Mouse (Mus musculus) brain, embryonic 18.5 days (tissue): ENCODE measurements around the gene Cast.
A peak's percentile ranks its signal among the peaks of the same experiment; 100 is the strongest.

Experiments
- DNase-seq: peaks from one replicate; pipeline ENCODE4 v3.0.0-alpha.2; 2012; ENCODE audit warnings: low read depth, low spot score

Gene Cast

GRCm38 (mm10) chr13:74808152-74808929 lies at the start of gene Cast:
Gene Cast (minus strand): TSS chr13:74808810.
- no peak for DNase-seq

GRCm38 (mm10) chr13:74854338-74855047 lies 45.9 kb upstream of the Cast start:
- peak; percentile 26 for DNase-seq

DNA sequence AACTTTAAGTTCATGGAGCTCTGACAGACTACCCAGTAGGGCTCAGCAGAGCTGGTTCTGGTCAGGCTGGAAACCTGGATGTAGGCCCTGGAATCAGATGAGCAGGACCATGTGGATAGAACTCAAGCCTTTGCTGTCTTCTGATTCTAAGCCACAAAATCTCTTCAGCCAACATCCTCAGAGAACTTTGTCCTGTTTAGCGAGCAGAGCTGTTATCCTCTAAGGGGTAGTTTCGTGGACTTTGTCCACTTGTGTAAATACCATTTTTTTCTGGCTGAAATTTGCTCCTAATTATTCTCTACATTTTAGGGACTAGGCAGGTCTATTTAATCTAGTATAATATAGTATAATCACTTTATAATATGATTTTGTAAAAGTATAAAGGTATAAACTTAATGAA lies 42.2 kb upstream of the Cast start:
- DNase-seq: no peak

- DNase-seq: no peak
Observed at GRCm38 (mm10) chr13:74845886-74846285, 37.3 kb upstream of the Cast start.

GRCm38 (mm10) chr13:74834543-74834942 lies 25.9 kb upstream of the Cast start:
- DNase-seq: no peak

DNA sequence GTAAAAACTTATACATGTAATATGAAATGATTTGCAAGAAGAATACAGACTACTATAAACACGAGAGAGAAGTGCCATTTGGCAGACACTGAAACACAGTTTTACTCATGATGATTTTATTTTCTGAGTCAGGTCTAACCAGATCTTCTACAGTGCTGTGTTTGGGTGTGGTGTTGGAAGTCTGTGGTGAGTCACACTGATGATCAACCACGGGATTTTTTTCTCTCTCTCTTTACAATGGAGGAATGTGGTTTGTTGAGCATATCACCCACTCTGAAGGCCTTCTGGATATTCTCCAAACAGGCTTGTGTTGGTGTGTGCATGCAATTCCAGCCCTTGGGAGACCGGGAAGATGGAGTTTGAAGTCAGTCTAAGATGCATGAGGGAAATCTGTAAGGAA lies 13.5 kb upstream of the Cast start:
- DNase-seq: no peak

GRCm38 (mm10) chr13:74815753-74816152 lies 7.1 kb upstream of the Cast start:
- DNase-seq: no peak

GRCm38 (mm10) chr13:74807446-74808151 lies 1.0 kb downstream of the Cast start:
- DNase-seq: no peak

- DNase-seq: no peak
Observed at GRCm38 (mm10) chr13:74806934-74807333, 1.7 kb downstream of the Cast start.

DNA sequence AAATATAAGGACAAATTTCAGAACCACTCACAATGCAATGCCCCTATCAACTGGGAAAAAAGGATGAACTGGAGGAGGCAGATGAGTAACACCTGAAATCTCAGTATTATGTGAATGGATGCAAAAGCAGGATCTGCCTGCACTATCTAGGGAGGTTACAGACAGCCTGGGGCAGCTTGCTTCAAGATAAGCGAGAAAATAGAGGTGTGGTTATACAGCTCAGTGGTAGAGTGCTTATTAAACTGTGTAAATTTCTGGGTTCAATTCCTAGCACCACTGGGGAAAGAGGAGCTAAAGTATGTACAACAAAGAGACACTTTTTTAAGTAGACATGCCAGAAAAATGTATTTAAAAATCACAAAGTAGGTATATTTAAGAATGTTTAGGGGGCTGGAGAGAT lies 14.2 kb downstream of the Cast start:
- DNase-seq: no peak

- no peak for DNase-seq
Observed at GRCm38 (mm10) chr13:74787681-74788080, 20.9 kb downstream of the Cast start.

GRCm38 (mm10) chr13:74772151-74772550 lies 36.5 kb downstream of the Cast start:
- no peak for DNase-seq

DNA sequence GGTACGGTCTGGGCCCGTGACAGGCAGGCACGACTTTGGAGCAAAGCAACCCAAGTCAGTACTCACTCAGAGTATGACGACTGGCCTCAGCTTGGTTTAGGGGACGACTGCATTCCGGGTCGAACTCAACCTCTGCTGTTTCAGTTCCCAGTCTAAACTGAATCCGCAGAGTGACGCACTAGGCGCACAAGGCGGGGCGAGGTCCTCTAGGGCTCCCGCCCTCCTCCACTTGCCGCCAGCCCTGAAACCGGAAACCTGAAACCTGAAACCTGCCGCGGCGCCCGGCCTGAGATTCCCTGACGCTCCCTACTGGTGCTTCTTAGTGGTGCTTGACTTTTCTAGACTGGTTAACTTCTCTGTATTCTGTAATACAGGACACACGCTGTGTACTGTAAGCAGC lies 38.1 kb downstream of the Cast start:
- peak; percentile 22 for DNase-seq

DNA sequence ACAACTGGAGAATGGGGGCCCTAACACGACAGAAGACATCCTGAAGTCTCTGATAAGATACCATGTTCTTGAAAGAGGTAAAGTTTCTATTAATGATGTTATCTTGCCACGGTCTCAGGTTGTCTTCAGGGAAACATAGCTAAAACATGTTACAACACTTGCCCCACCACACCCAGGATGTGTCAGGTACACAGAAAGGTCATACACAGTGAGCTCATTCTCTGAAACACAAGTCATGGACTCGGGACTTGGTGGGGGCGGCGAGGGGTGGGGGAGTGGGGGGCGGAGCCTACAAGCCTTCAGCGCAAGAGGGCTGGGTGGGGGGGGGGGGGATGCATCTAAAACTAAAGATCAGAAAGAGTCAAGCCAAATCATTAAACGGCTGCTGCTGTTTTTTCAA lies 38.7 kb downstream of the Cast start:
- no peak for DNase-seq

- no peak for DNase-seq
Observed at GRCm38 (mm10) chr13:74767186-74767585, 41.4 kb downstream of the Cast start.

DNA sequence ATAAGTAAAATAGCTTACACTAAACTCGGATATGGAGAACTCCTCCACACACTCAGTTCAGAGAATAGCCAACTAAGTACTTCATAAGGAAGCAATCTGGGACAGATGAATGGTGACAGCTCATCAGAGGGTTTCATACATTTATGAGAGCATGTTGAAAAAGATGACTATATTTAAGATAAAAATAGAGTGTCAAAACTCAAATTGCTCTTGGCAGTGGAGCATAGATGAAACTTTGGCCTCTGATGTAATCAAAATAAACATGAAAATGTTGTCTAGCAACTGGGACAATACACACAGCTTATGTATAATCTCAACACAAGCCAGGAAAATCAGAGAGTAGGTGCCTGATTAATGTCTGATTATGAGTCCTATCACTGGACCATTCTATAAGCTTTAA lies 45.9 kb downstream of the Cast start:
- DNase-seq: no peak

DNA sequence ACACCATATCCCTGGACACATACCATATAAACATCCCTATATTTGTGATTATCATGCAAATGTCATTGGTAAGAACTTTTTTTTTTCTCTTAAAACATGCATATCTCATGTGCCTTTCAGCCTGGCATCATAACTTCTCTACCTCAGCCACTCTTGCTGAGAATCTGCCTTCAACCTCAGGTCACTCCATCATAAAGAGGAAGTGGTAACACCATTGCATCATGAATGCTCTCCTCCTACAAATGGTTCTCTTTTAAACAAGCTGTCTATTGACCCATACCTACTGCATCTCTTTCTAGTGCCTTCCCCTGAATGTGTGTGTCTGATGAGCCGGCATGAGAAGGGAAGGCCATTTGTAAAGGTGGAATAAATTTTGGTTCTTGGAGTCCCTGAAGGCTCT lies 49.5 kb downstream of the Cast start:
- no peak for DNase-seq

- DNase-seq: no peak
Observed at GRCm38 (mm10) chr13:74743219-74743618, 65.4 kb downstream of the Cast start.

DNA sequence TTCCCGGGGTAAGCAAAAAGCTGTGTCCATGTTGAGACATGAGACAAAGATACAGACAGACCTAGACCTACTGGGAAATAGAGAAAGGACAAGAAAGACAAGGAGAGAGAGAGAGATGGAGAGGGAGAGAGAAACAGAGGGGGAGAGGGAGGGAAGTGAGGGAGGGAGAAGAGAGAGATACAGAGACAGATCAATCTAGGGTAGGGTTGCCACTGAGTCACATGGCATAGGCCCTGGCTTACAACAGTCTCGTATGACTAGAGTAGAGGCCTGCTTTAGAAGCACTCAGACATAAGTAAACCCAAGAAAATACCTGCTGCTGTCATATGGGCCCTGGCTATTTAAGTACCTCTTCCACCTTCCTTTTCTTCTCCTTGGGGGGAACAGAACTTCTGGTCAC lies 72.2 kb downstream of the Cast start:
- DNase-seq: no peak

DNA sequence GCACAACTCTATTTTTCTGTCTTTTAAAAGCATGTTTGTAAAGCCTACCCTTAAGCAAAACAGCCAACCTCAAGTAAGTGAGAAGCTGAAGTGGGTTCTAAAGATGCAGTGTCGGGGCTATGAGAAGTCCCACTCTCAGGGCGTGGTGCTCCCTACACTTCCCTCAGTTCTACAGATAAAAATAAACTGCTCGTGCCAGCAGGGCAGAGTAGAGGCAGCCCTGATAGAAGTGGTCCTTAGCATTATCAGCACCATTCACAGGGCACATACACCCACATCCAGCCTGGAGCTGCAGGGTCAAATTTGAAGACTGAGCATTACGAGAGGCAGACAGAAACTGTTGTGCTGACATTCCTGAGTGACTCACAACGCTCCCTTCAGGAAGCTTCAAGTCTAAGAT lies 72.8 kb downstream of the Cast start:
- no peak for DNase-seq

GRCm38 (mm10) chr13:74733726-74734125 lies 74.9 kb downstream of the Cast start:
- DNase-seq: no peak

DNA sequence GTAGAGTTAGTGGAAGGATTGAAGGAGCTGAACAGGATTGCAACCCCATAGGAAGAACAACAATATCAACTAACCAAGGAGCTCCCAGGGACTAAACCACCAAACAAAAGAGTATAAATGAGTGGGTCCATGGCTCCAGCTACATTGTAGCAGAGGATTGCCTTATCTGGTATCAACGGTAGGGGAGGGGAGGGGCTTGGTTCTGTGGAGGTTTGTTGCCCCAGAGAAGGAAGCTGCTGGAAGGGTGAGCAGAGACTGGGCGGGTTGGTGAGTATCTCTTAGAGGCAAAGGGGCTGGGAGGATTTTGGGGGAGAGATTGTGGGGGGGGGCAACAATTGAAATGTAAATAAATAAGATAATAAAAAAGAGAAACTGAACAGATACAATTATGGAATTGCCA lies 89.6 kb downstream of the Cast start:
- no peak for DNase-seq

- DNase-seq: no peak
Observed at GRCm38 (mm10) chr13:74696225-74696624, 112.4 kb downstream of the Cast start.
